Mouse (Mus musculus) hematopoietic stem cell, adult 5-6 weeks (primary cell): ENCODE results near the gene Nr1h2. TPM values are rescaled to one million over a fixed set of nuclear protein-coding genes. Genes with fewer than 3 reads are reported as not detected.

Experiments
- ATAC-seq, 2 experiments: fragments of 125-278 bp in 1 of 2; replicated peaks in 1 of 2; 2 replicates each; pipeline ENCODE4 v1.8.0; 2016 to 2017; ENCODE audit warnings: inconsistent platforms in 2 of 2, mild to moderate bottlenecking in 2 of 2, moderate number of reproducible peaks in 2 of 2, low read depth in 1 of 2, moderate TSS enrichment in 1 of 2; ENCODE audit not compliant: low FRiP score in 2 of 2, poor library complexity in 2 of 2, severe bottlenecking in 2 of 2, insufficient read depth in 1 of 2, low TSS enrichment in 1 of 2
- total RNA-seq: library from RNA; stranded (forward); fragments of 172-1452, 232-1000 nt; gene quantifications from 2 replicates; pipeline ENCODE4 v1.2.3, GENCODE M21; 2017

The Nr1h2 gene
- total RNA-seq, 1 experiment from 2014 or later: 105 TPM

DNA sequence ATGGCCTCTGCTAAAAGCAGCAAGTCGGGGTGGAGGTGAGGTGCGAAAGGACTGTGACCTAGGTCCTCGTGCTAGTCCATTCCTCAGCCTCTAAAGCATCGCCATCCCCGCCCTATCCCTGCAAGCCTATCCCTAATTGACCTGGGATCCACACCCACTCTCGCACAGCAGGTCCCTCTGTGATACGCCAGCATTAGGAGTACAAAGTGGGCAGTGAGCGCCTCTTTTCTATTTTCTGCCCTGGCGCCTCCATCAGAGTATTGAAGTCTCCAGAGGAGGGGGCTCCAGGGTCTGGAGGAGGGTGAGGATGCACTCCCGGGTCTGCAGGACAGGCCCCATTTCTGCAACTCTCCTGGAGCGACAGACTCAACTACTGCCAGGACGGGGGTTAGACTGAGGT is 34.6 kb upstream of the Nr1h2 start:
- ATAC-seq: no peak

DNA sequence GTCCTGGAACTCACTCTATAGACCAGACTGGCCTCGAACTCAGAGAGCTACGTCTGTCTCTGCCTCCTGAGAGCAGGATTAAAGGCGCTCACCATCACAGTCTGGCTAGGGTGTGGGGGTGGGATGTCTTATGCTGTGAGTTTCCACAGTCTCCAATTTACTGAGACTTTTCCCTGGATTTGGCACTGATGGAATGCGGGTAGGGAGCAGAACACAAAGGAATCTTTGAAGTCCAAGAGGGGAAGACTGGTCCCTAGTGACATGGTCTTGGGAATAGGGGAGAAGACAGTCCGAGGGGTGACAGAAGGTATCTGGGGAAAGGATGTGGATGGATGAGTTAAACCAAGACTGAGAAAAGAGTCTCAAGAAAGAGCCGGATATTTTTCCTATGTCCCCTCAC is 33.9 kb upstream of the Nr1h2 start:
- ATAC-seq: no peak

DNA sequence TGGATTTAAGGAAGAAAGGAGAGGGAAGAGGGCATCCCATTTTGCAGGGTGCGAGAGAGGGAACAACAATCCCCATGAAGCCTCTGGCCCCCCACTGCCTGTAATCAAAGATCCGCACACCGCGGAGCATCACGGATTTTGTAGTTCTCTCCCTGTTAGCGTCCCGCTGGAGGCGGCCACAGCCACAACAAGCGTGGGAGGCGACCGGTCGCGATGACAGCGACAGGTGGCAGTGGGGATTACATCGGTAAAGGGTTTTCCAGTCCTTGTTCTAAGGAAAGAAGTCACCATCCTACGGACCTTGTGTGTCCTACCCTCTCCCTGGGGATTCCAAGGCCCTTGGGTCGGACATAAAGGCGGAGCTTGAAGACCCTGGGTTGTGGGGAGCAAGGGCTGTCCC is 33.2 kb upstream of the Nr1h2 start:
- ATAC-seq: no peak

DNA sequence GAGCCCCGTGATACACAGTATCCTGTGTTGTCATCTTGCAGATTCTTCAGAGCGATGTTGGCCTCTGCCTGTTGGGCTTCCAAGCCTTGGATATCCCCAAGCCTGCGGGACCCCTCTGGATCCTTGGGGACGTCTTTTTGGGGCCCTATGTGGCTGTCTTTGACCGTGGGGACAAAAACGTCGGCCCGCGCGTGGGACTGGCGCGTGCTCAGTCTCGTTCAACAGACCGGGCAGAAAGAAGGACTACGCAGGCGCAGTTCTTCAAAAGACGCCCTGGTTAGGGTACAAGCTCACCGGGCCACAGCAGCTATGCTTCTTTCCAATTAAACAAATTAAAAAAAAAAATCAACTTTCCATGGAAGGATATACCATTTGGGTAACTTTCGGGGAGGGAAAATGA is 32.8 kb upstream of the Nr1h2 start:
- ATAC-seq: no peak

DNA sequence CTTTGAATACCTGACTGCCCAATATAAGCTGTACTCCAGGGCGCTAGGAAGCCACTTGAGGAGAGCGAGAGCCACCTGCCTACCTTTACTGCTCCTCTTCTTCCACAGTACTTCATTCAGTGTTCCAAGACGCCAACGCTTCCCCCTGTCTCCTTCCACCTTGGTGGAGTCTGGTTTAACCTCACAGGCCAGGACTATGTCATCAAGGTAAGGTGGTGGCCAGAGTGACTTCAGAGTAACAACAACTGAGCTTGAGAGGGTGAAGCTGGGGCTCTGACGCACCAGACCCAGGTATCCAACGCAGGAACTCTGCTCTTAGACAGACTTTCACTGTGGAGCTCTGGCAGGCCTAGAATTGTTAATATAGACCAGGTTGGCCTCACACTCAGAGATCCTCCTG is 31.9 kb upstream of the Nr1h2 start:
- no peak for ATAC-seq

DNA sequence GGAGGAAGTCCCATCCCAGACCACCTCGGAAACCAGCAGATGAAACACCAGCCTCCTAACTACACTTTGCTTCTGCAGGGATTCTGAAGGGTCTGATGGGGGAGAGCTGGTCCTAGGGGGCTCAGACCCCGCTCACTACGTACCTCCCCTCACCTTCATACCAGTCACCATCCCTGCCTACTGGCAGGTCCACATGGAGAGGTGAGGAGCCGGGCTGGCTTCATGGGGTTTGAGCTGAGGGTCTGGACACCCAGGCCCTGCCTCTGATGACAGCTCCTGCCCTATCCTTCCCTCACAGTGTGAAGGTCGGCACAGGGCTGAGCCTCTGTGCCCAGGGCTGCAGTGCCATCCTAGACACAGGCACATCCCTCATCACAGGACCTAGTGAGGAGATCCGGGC is 31.2 kb upstream of the Nr1h2 start:
- no peak for ATAC-seq

DNA sequence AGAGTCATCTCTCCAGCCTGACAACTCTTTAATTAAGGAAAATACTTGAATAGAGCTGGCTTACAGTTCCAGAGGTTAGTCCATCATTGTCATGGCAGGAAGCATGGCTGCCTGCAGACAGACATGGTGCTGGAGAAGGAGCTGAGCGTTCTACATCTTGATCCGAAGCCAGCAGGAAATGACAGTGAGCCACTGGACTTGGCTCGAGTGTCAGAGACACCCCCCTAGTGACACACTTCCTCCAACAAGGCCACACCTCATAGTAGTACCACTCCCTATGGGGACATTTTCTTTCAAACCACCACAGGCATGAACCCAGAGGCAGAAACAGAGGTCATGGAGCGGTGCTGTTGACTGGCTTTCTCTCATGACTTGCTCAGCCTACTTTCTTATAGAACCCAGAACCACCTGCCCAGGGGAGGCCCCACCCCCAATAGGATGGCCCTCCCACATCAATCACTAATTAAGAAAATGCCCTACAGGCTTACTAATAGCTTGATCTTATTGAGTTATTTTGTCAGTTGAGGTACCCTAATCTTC is 30.6 kb upstream of the Nr1h2 start:
- ATAC-seq: no peak

DNA sequence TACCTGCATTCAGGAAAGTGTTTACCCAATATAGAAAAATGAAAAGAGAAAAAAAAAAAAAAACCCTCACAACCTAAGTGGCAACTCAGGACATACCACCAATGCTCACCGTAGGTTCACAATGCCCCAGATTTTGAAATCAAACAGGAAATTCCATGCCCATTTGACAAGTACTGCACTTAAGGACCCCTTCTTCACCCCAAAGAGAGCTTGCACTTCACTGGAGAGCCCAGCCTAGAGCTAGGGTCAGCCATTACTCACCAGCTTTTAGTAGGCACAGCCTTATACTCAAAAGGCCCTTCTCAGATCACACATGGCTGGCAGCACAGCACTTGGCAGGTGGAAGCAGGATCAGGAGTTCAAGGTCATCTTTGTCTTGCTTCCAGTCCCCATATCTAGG is 29.4 kb upstream of the Nr1h2 start:
- no peak for ATAC-seq

DNA sequence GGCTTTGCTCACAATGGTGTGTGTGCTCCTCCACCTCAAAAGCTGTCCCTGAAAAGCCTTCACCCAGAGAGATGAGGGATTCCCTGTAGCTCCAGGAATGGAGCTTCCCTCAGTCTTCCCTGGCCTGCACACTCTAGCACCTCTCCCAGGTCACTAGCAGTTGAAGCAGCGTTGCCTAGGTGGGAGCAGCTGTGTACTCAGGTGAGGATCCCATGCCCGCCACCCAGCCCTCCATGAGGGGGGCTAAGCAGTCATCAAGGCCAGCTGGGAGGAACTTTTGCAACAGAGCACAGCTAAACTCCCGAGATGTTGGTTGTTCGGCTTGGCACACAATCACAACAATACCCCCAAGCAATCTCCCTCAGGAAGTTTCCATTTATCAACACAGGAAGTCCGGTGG is 29.0 kb upstream of the Nr1h2 start:
- ATAC-seq: no peak

DNA sequence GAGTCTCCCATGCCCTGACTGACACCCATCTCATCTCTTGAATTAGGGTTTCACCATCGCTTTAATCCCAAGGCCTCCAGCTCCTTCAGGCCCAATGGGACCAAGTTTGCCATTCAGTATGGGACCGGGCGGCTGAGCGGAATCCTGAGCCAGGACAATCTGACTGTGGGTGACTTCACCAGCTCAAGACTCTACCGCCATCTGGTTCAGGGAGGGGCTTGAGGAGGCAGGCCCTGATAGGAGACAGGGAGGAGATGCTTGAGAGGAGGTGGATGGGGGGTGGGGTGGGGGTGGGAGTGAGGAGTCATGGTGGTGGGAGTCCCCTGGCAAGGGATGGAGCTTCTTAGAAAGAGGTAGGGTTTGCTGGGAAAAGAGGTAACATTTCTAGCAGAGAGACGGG is 27.9 kb upstream of the Nr1h2 start:
- ATAC-seq: no peak

DNA sequence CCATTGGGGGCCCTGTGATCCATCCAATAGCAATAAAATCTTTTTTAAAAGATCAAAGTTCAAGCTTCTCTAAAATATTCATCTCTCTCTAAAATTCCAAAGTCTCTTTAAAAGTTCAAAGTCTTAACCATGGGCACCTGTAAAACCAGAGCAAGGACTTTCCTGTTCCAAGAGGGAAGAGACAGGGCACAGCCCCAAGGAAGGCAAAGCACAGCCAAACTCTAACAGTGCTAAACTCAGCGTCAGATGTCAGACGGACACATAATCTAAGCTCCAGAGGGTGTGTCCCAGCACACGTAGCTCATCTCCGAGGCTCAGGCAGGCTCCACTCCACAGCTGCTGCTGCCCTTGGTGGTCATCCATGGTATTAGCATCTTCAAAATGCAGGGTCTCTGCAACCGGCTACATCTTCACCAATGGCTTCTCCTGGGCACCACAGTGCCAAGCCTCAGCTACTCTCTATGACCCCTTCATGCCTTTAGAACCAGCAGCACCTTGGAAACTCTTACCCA is 22.6 kb upstream of the Nr1h2 start:
- no peak for ATAC-seq

DNA sequence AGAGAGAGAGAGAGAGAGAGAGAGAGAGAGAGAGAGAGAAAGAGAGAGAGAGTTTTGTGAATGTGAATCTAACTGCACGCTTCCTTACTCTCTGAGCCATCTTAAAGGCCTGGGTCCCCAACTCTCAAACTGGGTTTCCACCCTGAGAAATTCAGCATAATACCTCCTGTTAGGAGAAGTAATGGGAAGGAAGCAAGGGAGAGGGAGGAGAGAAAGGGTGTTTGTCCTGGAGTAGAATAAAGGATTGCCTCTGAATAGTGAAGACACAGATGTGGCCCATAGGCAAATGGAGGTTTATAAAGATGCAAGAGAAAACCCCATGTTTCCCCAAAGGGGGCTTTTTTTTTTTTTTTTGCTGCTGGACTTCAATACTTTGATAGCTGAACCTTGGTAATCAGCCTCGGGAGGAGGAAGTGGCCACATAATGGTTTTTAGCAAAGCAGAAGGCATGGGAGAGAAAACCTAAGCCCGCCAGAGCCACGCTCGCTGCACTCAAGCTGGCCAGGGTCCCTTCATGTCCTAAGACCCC is 19.3 kb upstream of the Nr1h2 start:
- ATAC-seq: no peak

DNA sequence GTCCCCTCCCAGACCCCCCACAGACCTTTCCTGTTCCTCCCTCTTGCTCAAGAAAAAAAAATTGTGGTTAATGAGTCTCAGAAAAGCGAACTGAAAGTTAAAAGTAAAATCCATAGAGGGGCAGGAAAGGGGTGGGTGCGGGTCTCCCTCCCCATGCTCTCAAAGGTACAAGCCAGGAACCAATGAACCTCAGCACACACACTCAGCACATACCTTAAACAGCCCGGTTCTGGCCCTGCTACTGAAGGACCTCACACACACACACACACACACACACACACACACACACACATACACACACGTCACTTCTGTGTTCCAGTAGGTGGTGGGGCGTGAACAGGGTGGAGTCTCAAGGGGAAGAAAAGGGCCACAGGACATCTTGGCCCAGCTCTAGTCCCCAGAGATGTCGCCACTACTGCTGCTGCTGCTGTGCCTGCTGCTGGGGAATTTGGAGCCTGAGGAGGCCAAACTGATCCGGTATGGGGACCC is 18.5 kb upstream of the Nr1h2 start, which contains the start of gene Napsa:
Gene Napsa, plus strand, starts transcription at position 168 of the 489 bp plus-strand sequence.
- ATAC-seq: peak; percentile 89 to 91

DNA sequence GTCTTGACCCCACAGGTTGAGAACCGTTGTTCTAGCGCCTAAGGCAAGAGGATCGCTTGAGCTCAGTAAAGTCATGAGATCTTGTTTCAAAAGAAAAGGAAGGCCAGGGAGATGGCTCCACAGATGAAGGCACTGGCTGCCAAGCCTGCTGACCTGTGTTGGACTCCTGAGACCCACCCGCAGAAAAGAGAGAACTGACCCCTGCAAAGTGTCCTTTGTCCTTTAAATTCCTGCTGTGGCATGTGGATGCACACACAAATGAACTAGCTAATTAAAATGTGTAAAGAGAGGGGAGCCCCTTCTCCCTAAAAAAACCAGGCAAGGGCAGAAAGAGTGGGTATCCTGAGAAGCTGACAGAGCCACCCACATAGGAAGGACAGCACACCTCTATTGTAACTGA is 18.1 kb upstream of the Nr1h2 start:
- no peak for ATAC-seq

DNA sequence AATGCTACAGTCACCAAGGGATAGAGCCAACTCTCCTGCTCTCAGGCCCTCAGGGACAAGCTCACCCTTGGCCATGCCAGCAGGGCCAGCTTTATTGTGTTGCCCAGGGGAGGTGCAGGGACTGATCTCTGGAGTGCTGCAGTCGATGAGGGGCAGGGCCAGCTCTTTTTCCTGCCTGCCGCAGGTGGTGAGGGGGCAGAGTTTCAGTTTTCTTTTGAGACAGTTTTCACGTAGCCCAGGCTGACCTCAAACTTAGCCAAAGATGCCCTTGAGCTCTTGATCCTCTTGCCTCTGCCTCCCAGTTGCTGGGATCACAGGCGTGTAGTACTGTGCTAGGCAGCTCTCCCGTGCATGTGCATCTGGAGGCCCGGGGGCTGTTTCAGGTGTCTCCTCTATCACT is 17.2 kb upstream of the Nr1h2 start:
- ATAC-seq: no peak

DNA sequence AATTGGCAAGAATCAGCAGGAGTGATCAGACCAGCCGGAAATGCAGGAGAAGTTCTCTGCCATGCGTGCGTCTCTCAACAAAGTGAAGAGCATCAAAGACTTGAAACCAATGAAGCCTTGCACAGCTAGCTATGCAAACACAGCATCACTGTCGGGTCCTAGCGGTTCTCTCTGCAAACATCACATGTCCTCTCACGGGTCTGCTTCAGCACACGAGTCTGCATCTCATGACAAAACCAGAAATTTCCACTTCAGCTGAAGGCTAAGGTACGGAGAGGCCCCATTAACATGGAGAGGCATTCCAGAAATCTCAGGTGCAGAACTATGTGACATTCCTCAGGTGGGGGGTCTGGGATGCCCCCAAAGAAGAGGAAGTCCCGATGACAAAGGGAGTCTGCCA is 15.1 kb upstream of the Nr1h2 start:
- ATAC-seq: no peak

DNA sequence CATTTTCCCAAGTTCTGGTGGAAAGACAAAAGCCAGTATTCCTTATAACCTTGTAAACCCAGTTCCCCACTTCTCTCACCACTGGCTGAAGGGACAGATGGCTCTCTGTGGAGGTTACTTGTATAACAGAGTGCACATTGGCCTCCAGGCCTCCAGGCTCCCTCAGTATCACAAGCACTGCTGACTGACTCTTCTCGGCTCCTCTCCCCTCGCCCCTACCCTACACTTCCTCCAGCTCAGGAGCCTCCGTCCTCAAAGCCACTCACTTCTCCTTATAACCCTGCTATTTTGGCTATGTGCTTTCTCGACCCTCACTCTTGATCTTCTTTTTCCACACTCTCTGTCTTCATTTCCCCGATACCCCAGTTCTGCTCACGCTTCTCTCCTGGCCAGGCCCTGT is 11.7 kb upstream of the Nr1h2 start:
- ATAC-seq: peak in 1 of 2 experiments; percentile 47; a peak in 1 of 4 replicates

DNA sequence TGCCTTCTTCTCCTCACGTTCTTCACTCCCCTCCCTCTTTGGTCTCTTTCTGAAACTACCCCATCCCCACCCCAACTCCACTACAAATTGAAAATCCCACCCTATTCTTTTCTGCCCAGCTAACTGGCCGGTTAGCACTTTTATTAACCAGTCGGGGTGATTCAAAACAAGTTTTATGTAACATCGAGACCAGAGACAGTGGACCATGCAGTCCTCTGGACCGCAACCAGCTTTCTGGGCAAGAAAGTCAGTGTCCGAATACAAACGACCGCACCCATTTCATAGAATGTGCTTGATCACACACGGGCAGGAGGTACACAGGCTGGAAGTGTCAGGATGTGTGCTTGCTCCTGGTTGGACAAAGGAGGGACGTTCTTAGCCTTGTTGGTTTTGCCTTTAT is 10.7 kb upstream of the Nr1h2 start:
- ATAC-seq: no peak

DNA sequence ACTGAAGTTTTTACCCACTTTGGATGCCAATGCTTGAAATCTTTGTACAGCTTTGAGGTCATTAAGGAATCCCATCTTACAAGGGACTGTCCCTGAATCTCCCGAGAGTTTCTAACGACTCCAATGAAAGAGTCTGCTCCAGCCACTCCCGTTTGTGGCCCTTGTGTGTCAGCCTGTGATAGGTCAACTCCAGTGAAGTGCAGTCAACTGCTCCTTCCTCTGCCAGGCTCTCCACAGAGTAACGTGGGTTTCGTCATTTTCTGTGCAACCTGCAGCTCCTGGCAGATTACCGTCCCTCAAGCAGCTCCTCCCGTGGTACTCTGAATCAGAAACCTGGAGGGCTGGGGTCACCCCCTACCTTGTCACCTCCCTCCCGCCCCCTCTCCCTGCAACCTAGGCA is 9.5 kb upstream of the Nr1h2 start:
- ATAC-seq: no peak
